Mouse (Mus musculus) liver, postnatal 0 days (tissue): Measurements from ENCODE around the gene Chd1l.

Experiments
- CTCF ChIP-seq: sonication (generic); IDR thresholded peaks from 2 replicates; pipeline ENCODE4 v1.5.1; 2016; ENCODE audit warnings: antibody characterized with exemption, low read depth
- EP300 ChIP-seq: IDR thresholded peaks from 2 replicates; pipeline ENCODE4 v1.6.1; 2016; ENCODE audit warnings: antibody characterized with exemption, low read depth, mild to moderate bottlenecking

GRCm38 (mm10) chr3:97648518-97648917, 38.5 kb upstream of the Chd1l start:
- TF ChIP-seq CTCF (no peak), EP300 (no peak)
